Mouse (Mus musculus): ENCODE measurements around the gene Tnnc2. TPM values are rescaled to one million over a fixed set of nuclear protein-coding genes. Genes with fewer than 3 reads are reported as not detected.

The Tnnc2 gene
- polyA plus RNA-seq, 1 experiment from 2014 or later: 8.1 TPM

- no peaks in the 10 kb centered on the region for H3K9me3 ChIP-seq
- 38% methylated on average over 5 of the region's 5 CpGs for WGBS
- H3K4me1 ChIP-seq: peaks cover 2% of the 10 kb centered on the region; the same call in 1 of the 2 replicates
- no peak overlapping the region for H3K9ac ChIP-seq
- H3K4me2 ChIP-seq: no peak overlapping the region
- ATAC-seq (ENCODE audit: insufficient read depth, low FRiP score, low read depth): peak; percentile 32; the same call in 1 of the 2 replicates
- no peak overlapping the region for H3K27ac ChIP-seq
- H3K4me3 ChIP-seq (replicated peaks): no peak overlapping the region
- H3K27me3 ChIP-seq (replicated peaks): no peaks in the 10 kb centered on the region
- peaks cover 43% of the 10 kb centered on the region for H3K36me3 ChIP-seq
Observed at GRCm38 (mm10) chr2:164794293-164794692, 14.5 kb upstream of the Tnnc2 start.

- Histone ChIP-seq H3K4me2 (no peak overlapping the region), H3K27ac (no peak overlapping the region), H3K4me1 (peaks cover 4% of the 10 kb centered on the region; the same call in 1 of the 2 replicates), H3K9ac (no peak overlapping the region), H3K4me3 (replicated peaks) (no peak overlapping the region), H3K36me3 (peaks cover 39% of the 10 kb centered on the region), H3K27me3 (replicated peaks) (no peaks in the 10 kb centered on the region), H3K9me3 (no peaks in the 10 kb centered on the region)
- ATAC-seq (ENCODE audit: insufficient read depth, low FRiP score, low read depth): no peak
- WGBS: 92% methylated on average over 2 of the region's 2 CpGs
Observed at GRCm38 (mm10) chr2:164793772-164794171, 14.0 kb upstream of the Tnnc2 start.

- no peak for ATAC-seq (ENCODE audit: insufficient read depth, low FRiP score, low read depth)
- H3K9ac ChIP-seq: no peak overlapping the region
- H3K27ac ChIP-seq: no peak overlapping the region
- peaks cover 9% of the 10 kb centered on the region for H3K4me1 ChIP-seq
- no peaks in the 10 kb centered on the region for H3K27me3 ChIP-seq (replicated peaks)
- H3K4me2 ChIP-seq: no peak overlapping the region
- H3K9me3 ChIP-seq: no peaks in the 10 kb centered on the region
- 63% methylated on average over 3 of the region's 3 CpGs for WGBS
- no peak overlapping the region for H3K4me3 ChIP-seq (replicated peaks)
- H3K36me3 ChIP-seq: peaks cover 37% of the 10 kb centered on the region
Observed at GRCm38 (mm10) chr2:164793236-164793635, 13.5 kb upstream of the Tnnc2 start.

- 94% methylated on average over 12 of the region's 12 CpGs for WGBS
- Histone ChIP-seq H3K4me2 (no peak overlapping the region), H3K27ac (no peak overlapping the region), H3K27me3 (replicated peaks) (no peaks in the 10 kb centered on the region), H3K36me3 (peaks cover 33% of the 10 kb centered on the region), H3K4me1 (peaks cover 9% of the 10 kb centered on the region), H3K4me3 (replicated peaks) (no peak overlapping the region), H3K9me3 (no peaks in the 10 kb centered on the region), H3K9ac (no peak overlapping the region)
- ATAC-seq (ENCODE audit: insufficient read depth, low FRiP score, low read depth): no peak
Observed at GRCm38 (mm10) chr2:164792400-164793190, 12.8 kb upstream of the Tnnc2 start.

GRCm38 (mm10) chr2:164791841-164792261 lies 12.1 kb upstream of the Tnnc2 start:
- Histone ChIP-seq H3K4me2 (no peak overlapping the region), H3K4me3 (replicated peaks) (no peak overlapping the region), H3K4me1 (peaks cover 14% of the 10 kb centered on the region), H3K9me3 (no peaks in the 10 kb centered on the region), H3K27me3 (replicated peaks) (no peaks in the 10 kb centered on the region), H3K27ac (no peak overlapping the region), H3K9ac (no peak overlapping the region), H3K36me3 (peaks cover 31% of the 10 kb centered on the region)
- 92% methylated on average over 18 of the region's 18 CpGs for WGBS
- no peak for ATAC-seq (ENCODE audit: insufficient read depth, low FRiP score, low read depth)

GRCm38 (mm10) chr2:164790451-164790850 lies 10.7 kb upstream of the Tnnc2 start:
- no peak overlapping the region for H3K4me3 ChIP-seq (replicated peaks)
- WGBS: 65% methylated on average over 4 of the region's 4 CpGs
- H3K4me1 ChIP-seq: peaks cover 18% of the 10 kb centered on the region
- ATAC-seq (ENCODE audit: insufficient read depth, low FRiP score, low read depth): no peak
- no peaks in the 10 kb centered on the region for H3K27me3 ChIP-seq (replicated peaks)
- H3K27ac ChIP-seq: no peak overlapping the region
- no peak overlapping the region for H3K4me2 ChIP-seq
- no peak overlapping the region for H3K9ac ChIP-seq
- H3K9me3 ChIP-seq: no peaks in the 10 kb centered on the region
- peaks cover 28% of the 10 kb centered on the region for H3K36me3 ChIP-seq

GRCm38 (mm10) chr2:164788411-164788810 lies 8.6 kb upstream of the Tnnc2 start:
- WGBS: 59% methylated on average over 4 of the region's 4 CpGs
- H3K9ac ChIP-seq: no peak overlapping the region

GRCm38 (mm10) chr2:164787779-164788178 lies 8.0 kb upstream of the Tnnc2 start:
- Histone ChIP-seq H3K9ac (no peak overlapping the region), H3K4me2 (no peak overlapping the region), H3K36me3 (peaks cover 11% of the 10 kb centered on the region), H3K27me3 (replicated peaks) (no peaks in the 10 kb centered on the region), H3K27ac (no peak overlapping the region), H3K4me1 (peaks cover 21% of the 10 kb centered on the region; the same call in 1 of the 2 replicates), H3K4me3 (replicated peaks) (no peak overlapping the region), H3K9me3 (no peaks in the 10 kb centered on the region)
- WGBS: 79% methylated on average over 10 of the region's 10 CpGs
- no peak for ATAC-seq (ENCODE audit: insufficient read depth, low FRiP score, low read depth)

More at GRCm38 (mm10) chr2:164788411-164788810, 8.6 kb upstream of the Tnnc2 start:
- Histone ChIP-seq H3K4me3 (replicated peaks) (no peak overlapping the region), H3K9me3 (no peaks in the 10 kb centered on the region), H3K36me3 (peaks cover 14% of the 10 kb centered on the region), H3K27me3 (replicated peaks) (no peaks in the 10 kb centered on the region), H3K27ac (no peak overlapping the region), H3K4me2 (no peak overlapping the region), H3K4me1 (peaks cover 21% of the 10 kb centered on the region; the same call in 1 of the 2 replicates)
- no peak for ATAC-seq (ENCODE audit: insufficient read depth, low FRiP score, low read depth)

GRCm38 (mm10) chr2:164787032-164787431 lies 7.3 kb upstream of the Tnnc2 start:
- Histone ChIP-seq H3K27me3 (replicated peaks) (no peaks in the 10 kb centered on the region), H3K9me3 (no peaks in the 10 kb centered on the region), H3K4me3 (replicated peaks) (peak overlapping the region; percentile 68; the same call in 1 of the 2 replicates), H3K4me1 (peaks cover 21% of the 10 kb centered on the region; the same call in 1 of the 2 replicates), H3K27ac (0 out of 2 replicates have a peak overlapping the region, but pooled peaks have one; percentile 6), H3K9ac (no peak overlapping the region), H3K36me3 (peaks cover 4% of the 10 kb centered on the region), H3K4me2 (peak overlapping the region; percentile 84)
- ATAC-seq (ENCODE audit: insufficient read depth, low FRiP score, low read depth): no peak
- WGBS: 79% methylated on average over 3 of the region's 3 CpGs

- Histone ChIP-seq H3K9me3 (no peaks in the 10 kb centered on the region), H3K36me3 (no peaks in the 10 kb centered on the region), H3K4me3 (replicated peaks) (peak overlapping the region; percentile 68), H3K4me1 (peaks cover 21% of the 10 kb centered on the region; the same call in 1 of the 2 replicates), H3K9ac (peak overlapping the region; percentile 73), H3K27me3 (replicated peaks) (no peaks in the 10 kb centered on the region), H3K27ac (peak overlapping the region; percentile 94), H3K4me2 (peak overlapping the region; percentile 84)
- ATAC-seq (ENCODE audit: insufficient read depth, low FRiP score, low read depth): no peak
- WGBS: 10% methylated on average over 15 of the region's 15 CpGs
Observed at GRCm38 (mm10) chr2:164786388-164786885, 6.7 kb upstream of the Tnnc2 start.

- H3K4me1 ChIP-seq: peaks cover 21% of the 10 kb centered on the region; the same call in 1 of the 2 replicates
Observed at GRCm38 (mm10) chr2:164785481-164786387, 6.0 kb upstream of the Tnnc2 start, which contains the start of gene Snx21. Snx21 (plus strand) TSS chr2:164785823.

More at GRCm38 (mm10) chr2:164785481-164786387, 6.0 kb upstream of the Tnnc2 start, which contains the start of gene Snx21:
- ATAC-seq (ENCODE audit: insufficient read depth, low FRiP score, low read depth): peak; percentile 94
- H3K4me3 ChIP-seq (replicated peaks): peak within 1 kb of the TSS; percentile 68
- no peaks in the 10 kb centered on the region for H3K9me3 ChIP-seq
- WGBS: under 1% methylated on average over 75 of the region's 89 CpGs
- H3K9ac ChIP-seq: peak within 1 kb of the TSS; percentile 73
- peak within 1 kb of the TSS; percentile 94 for H3K27ac ChIP-seq
- no peaks in the 10 kb centered on the region for H3K36me3 ChIP-seq
- H3K4me2 ChIP-seq: peak within 1 kb of the TSS; percentile 84
- no peaks in the 10 kb centered on the region for H3K27me3 ChIP-seq (replicated peaks)
